Mouse (Mus musculus): Measurements from ENCODE around the gene Abl2. TPM values are rescaled to one million over a fixed set of nuclear protein-coding genes. Genes with fewer than 3 reads are reported as not detected.

Abl2 gene
- total RNA-seq, 2 experiments from 2014 or later = 24.4 to 26.1 TPM

- DNase-seq = no peak
Observed at GRCm38 (mm10) chr1:156671921-156672320, 113.3 kb downstream of the Abl2 start.

GRCm38 (mm10) chr1:156672720-156673475 is 114.3 kb downstream of the Abl2 start:
- peak in 1 of 2 experiments; percentile 36 for DNase-seq

DNA sequence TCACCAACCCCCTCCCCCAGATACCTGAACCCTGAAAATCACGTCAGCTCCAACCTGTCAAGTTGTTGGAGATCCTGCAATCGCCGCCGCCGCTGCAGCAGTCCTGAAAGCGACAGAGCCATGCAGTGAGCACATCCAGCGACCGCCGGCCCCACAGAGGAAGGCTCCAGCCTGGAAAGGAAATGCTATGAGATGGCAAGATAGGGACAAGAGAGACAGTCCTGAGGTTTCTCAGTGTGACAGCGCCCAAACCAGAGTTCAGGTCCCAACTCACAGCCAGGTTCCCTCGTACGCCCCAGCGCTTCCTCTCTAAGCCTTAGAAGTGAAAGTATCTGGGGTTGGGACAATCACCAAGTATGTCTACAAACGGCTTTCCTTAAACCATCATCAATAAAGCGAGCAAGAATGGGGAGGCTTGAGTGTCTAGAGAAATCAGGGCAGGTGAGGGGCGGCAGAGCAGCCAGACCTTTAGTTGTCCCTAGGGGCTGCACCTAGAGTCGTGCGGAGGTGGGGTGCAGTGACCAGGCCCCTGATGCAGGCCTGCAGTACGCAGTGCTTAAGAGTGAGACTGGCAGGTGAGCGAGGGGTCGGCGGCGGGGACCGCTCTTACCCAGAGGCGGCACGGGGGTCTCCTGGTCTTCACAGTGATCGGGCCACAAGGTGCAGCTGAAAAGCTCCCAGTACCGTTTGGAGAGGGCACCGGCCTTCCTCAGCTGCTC is 115.0 kb downstream of the Abl2 start:
- DNase-seq = peak; percentile 47 to 68

DNA sequence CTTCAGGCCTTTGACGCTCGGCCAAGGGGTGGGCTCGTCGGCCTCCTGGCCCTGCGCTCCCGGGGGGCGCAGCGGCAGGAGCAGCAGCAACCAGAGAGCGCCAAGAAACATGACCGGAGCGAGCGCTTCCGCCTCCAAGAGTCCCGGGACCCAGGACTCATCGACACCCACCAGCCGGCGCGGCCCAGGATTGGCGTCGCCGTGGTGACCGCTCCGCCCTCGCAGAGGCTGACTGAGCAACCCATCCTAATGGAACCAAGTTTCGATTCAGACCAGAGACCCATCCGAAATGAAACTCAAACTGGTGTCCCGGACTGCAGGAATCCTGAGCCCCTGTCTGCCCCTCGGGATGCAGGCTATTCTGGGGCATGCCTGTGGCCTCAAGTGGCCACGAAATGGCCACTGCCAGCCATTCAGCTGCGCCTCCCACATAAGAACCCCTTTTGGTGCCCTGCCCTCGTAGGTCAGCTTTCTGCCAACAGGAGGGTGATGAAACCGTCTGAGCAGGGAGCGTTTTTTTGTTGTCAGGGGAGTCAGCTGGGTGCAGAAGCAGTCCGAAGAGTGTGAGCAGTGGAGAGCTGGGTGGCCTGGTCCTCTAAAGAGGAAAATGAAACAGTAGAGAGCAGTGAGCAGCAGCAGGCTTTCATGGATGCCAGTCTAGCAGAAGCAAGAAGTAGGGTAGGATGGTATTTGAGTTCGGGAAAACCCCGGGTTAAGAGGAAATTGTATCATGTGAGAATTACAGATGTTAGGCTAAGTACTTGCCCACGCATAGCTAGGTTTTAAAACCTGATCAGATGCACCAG is 115.8 kb downstream of the Abl2 start, which contains the start of gene Tor3a:
Gene Tor3a, minus strand, starts transcription at position 162 of the 806 bp plus-strand sequence.
- peak; percentile 88 to 94 for DNase-seq

- peak; percentile 64 to 81 for DNase-seq
Observed at GRCm38 (mm10) chr1:156676171-156676570, 117.6 kb downstream of the Abl2 start.

GRCm38 (mm10) chr1:156676596-156676995 is 118.0 kb downstream of the Abl2 start:
- DNase-seq = no peak

- no peak for DNase-seq
Observed at GRCm38 (mm10) chr1:156677230-156677629, 118.6 kb downstream of the Abl2 start.

DNA sequence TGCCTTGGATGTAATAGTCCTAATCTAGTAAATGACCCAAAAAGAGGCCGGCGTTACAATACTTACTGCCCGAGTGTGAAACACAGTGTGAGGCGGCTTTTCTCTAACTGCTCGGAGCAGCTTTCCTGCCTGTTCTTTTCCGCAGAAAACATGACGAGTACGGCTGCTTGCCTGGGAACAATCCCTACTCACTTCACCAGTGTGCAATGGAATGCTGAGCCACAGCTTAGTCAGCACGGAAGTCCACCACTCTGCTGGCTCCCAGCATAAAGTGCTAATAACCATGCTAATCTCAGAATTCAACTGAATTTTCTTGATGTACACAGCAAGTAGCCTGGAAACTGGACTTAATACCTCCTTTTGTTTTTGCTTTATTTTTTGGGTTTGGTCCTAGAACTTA is 121.0 kb downstream of the Abl2 start:
- DNase-seq = no peak

DNA sequence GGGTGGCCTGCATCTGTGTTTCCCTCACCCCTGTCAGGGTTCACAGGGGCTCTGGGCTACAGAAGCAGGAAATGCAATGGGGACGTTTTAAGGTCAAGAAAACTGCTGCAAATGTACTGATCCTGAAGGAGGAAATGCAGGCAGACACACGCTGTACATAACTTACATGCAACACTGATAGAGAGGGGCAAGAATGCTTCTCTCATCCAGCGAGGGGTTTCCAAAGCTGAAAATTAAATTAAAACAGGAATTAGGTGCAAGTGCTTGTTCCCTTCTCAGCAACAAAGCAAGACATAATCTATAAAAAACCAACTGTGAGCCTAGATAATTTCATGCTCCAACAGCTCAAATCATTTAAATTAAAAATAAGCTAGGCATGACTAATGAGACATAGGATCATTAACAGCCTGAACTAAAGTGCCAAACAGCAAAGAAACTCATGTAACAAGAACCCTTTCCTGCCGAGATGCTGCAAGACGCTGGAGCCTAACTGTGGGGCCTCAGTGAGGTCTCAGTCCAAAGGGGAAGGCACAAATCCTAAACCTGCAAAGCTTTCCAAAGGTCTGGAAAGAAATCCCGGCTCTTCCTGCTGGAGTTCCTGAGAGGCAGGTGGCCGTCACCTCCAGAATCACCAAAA is 127.6 kb downstream of the Abl2 start:
- no peak for DNase-seq

Other genes starting within 250 kb of the Abl2 start
- under 1 TPM in 1 of 2 experiments, not detected in 1; 0.08 TPM for gene Nphs2, start 248.1 kb upstream of the Abl2 start, total RNA-seq (2021)
- 100 to 1,000 TPM; 401 to 433 TPM for gene Gm2000, start 192.7 kb upstream of the Abl2 start, total RNA-seq (2021)
- gene Axdnd1, start 137.6 kb upstream of the Abl2 start, total RNA-seq (2021) = not detected
- gene Soat1, start 84.5 kb upstream of the Abl2 start, total RNA-seq (2021) = 10 to 100 TPM in 1 of 2 experiments, 1 to 10 TPM in 1; 8.2 to 11.9 TPM
- gene Gm10031, start 34.8 kb upstream of the Abl2 start, total RNA-seq (2021) = 10 to 100 TPM; 47.2 to 51.9 TPM
- gene Tor3a, start 115.6 kb downstream of the Abl2 start, total RNA-seq (2021) = 1 to 10 TPM; 9.2 to 9.9 TPM
- 10 to 100 TPM; 59.9 to 61.3 TPM for gene Fam20b, start 160.3 kb downstream of the Abl2 start, total RNA-seq (2021)